ENCODE assay signal across 13 mouse cellular contexts in the genomic region with DNA sequence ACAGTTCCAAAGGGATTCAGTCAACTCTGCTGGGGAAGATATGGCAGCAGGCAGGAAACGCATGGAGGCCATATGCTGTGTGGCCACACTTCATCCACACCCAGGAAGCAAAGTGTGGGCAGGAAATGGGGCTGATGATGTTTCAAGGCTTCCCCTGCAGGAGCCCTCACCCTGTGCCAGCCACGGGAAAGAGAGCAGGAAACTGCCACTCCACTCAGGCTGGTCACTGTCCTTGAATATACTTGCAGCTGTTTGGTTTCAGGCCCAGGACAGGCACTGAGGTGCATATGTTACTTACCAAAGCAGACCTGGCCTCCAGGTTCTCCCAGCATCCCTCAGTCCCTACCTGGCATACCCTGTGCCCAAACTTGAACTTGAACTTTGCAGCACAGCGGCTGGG. TPM values are rescaled to one million over a fixed set of nuclear protein-coding genes. Genes with fewer than 3 reads are reported as not detected.
DNase-seq lines count a peak whose midpoint lies in the region; ATAC-seq lines count a peak whose summit lies in the region.
"Had no signal": no experiment of that assay in that cellular context is flagged by ENCODE, and none has a peak within 500 bp of the region (broad histone marks: within the 10 kb centered on the region; RNA-seq: fewer than 3 reads in every experiment).

No protein-coding gene starts in this region.

- 0 out of 2 replicates have a peak overlapping the region, but pooled peaks have one; percentile 10 for H3K4me2 ChIP-seq in forebrain, embryonic 13.5 days
- no peak overlapping the region for H3K4me2 ChIP-seq in forebrain, embryonic 16.5 days (ENCODE audit: low read length)
- no peak overlapping the region for H3K4me2 ChIP-seq in neural tube, embryonic 11.5 days (ENCODE audit: low read depth)
- H3K4me2 ChIP-seq in midbrain, embryonic 16.5 days (ENCODE audit: low read length): no peak overlapping the region

- peaks cover 18% of the 10 kb centered on the region for H3K27me3 ChIP-seq in forebrain, embryonic 13.5 days
- peaks cover 15% of the 10 kb centered on the region for H3K27me3 ChIP-seq in forebrain, embryonic 16.5 days (replicated peaks; ENCODE audit: control insufficient read depth, insufficient read depth, low read length)
- no peaks in the 10 kb centered on the region for H3K27me3 ChIP-seq in neural tube, embryonic 11.5 days (ENCODE audit: control insufficient read depth, insufficient read depth, low read length)
- peaks cover 3% of the 10 kb centered on the region for H3K27me3 ChIP-seq in midbrain, embryonic 16.5 days (ENCODE audit: control insufficient read depth, insufficient read depth, low read depth, low read length)

- ATAC-seq in forebrain, embryonic 13.5 days: no peak
- no peak for ATAC-seq in forebrain, embryonic 16.5 days
- 0 out of 2 replicates have a peak, but pooled peaks have one; percentile 13 for ATAC-seq in neural tube, embryonic 11.5 days (ENCODE audit: insufficient read depth, low FRiP score, low TSS enrichment)
- no peak for ATAC-seq in midbrain, embryonic 16.5 days
- ATAC-seq: CD4-positive, CD25-positive, alpha-beta regulatory T cell, adult 4 months had no signal

- H3K9me3 ChIP-seq in forebrain, embryonic 13.5 days (replicated peaks): no peaks in the 10 kb centered on the region
- H3K9me3 ChIP-seq in forebrain, embryonic 16.5 days (ENCODE audit: control insufficient read depth, low read length): no peaks in the 10 kb centered on the region
- H3K9me3 ChIP-seq in neural tube, embryonic 11.5 days (ENCODE audit: control insufficient read depth, low read length): no peaks in the 10 kb centered on the region
- H3K9me3 ChIP-seq in midbrain, embryonic 16.5 days (replicated peaks; ENCODE audit: control insufficient read depth, low read length, poor library complexity, severe bottlenecking): no peaks in the 10 kb centered on the region

- H3K9ac ChIP-seq in forebrain, embryonic 13.5 days: no peak overlapping the region; the same call in 1 of the 2 replicates
- no peak overlapping the region for H3K9ac ChIP-seq in forebrain, embryonic 16.5 days (replicated peaks; ENCODE audit: low read depth, low read length)
- no peak overlapping the region; the same call in 1 of the 2 replicates for H3K9ac ChIP-seq in neural tube, embryonic 11.5 days (ENCODE audit: low read length)
- H3K9ac ChIP-seq in midbrain, embryonic 16.5 days (ENCODE audit: low read depth, low read length): 0 out of 2 replicates have a peak overlapping the region, but pooled peaks have one; percentile 20

- H3K36me3 ChIP-seq in forebrain, embryonic 13.5 days (ENCODE audit: poor library complexity, severe bottlenecking): no peaks in the 10 kb centered on the region
- no peaks in the 10 kb centered on the region for H3K36me3 ChIP-seq in forebrain, embryonic 16.5 days (ENCODE audit: control insufficient read depth, insufficient read depth)
- H3K36me3 ChIP-seq in neural tube, embryonic 11.5 days (ENCODE audit: control insufficient read depth, insufficient read depth, low read length): no peaks in the 10 kb centered on the region
- no peaks in the 10 kb centered on the region for H3K36me3 ChIP-seq in midbrain, embryonic 16.5 days (ENCODE audit: control insufficient read depth, insufficient read depth, low read length)

- no peak for DNase-seq in neural tube, embryonic 11.5 days (ENCODE audit: low spot score)
- no peak for DNase-seq in neural tube, embryonic 10.5 days (ENCODE audit: extremely low spot score, low spot score)
- peak; percentile 21 for DNase-seq in induced T-regulatory cell, adult 2 months (ENCODE audit: low read depth)
- DNase-seq in kidney, postnatal 36 days: no peak
- no peak for DNase-seq in kidney, adult 9 months
- DNase-seq: cerebellum, postnatal 14 days had no signal

- H3K27ac ChIP-seq in forebrain, embryonic 13.5 days: no peak overlapping the region
- no peak overlapping the region for H3K27ac ChIP-seq in forebrain, embryonic 16.5 days (ENCODE audit: low read length)
- no peak overlapping the region for H3K27ac ChIP-seq in neural tube, embryonic 11.5 days (ENCODE audit: low read depth, low read length)
- no peak overlapping the region for H3K27ac ChIP-seq in midbrain, embryonic 16.5 days (ENCODE audit: low read length)

- WGBS in forebrain, embryonic 13.5 days: 54% methylated on average over 3 of the region's 3 CpGs
- 35% methylated on average over 3 of the region's 3 CpGs for WGBS in forebrain, embryonic 16.5 days
- WGBS in neural tube, embryonic 11.5 days: 58% methylated on average over 3 of the region's 3 CpGs
- 61% methylated on average over 3 of the region's 3 CpGs for WGBS in midbrain, embryonic 16.5 days

- H3K4me1 ChIP-seq in forebrain, embryonic 13.5 days: 0 out of 2 replicates have a peak, but pooled peaks cover 5% of the 10 kb centered on the region
- no peaks in the 10 kb centered on the region for H3K4me1 ChIP-seq in forebrain, embryonic 16.5 days (replicated peaks; ENCODE audit: control insufficient read depth, insufficient read depth, low read length)
- no peaks in the 10 kb centered on the region; the same call in 1 of the 2 replicates for H3K4me1 ChIP-seq in neural tube, embryonic 11.5 days (ENCODE audit: control insufficient read depth, insufficient read depth, low read length)
- H3K4me1 ChIP-seq in midbrain, embryonic 16.5 days (ENCODE audit: control insufficient read depth, insufficient read depth, low read length): no peaks in the 10 kb centered on the region

- no peak overlapping the region for H3K4me3 ChIP-seq in forebrain, embryonic 13.5 days
- H3K4me3 ChIP-seq in forebrain, embryonic 16.5 days (replicated peaks; ENCODE audit: low read length): no peak overlapping the region
- no peak overlapping the region for H3K4me3 ChIP-seq in neural tube, embryonic 11.5 days (ENCODE audit: low read depth, low read length)
- no peak overlapping the region for H3K4me3 ChIP-seq in midbrain, embryonic 16.5 days (ENCODE audit: low read depth, low read length)

RNA-seq across cellular contexts. Expression of a gene that starts 2.7 kb away (rescaled TPM):
- 9.5 and 10.8 TPM in 2 replicates for polyA plus RNA-seq in forebrain, embryonic 13.5 days (2015; fragmentation: Nextera tagmentation; extraction: Ambion mirVana)
- 18.3 and 20.9 TPM in 2 replicates for polyA plus RNA-seq in forebrain, embryonic 16.5 days (2015; fragmentation: Nextera tagmentation; extraction: Ambion mirVana)
- polyA plus RNA-seq in neural tube, embryonic 11.5 days (2014; fragmentation: Nextera tagmentation; extraction: Ambion mirVana): 14.2 and 15.2 TPM in 2 replicates
- 36.6 and 38.2 TPM in 2 replicates for polyA plus RNA-seq in midbrain, embryonic 16.5 days (2015; fragmentation: Nextera tagmentation; extraction: Ambion mirVana)

RNA-seq across cellular contexts. Expression of a gene that starts 30.3 kb away (rescaled TPM):
- not detected in 2 replicates for polyA plus RNA-seq in forebrain, embryonic 13.5 days (2015; fragmentation: Nextera tagmentation; extraction: Ambion mirVana)
- polyA plus RNA-seq in forebrain, embryonic 16.5 days (2015; fragmentation: Nextera tagmentation; extraction: Ambion mirVana): not detected in 2 replicates
- polyA plus RNA-seq in neural tube, embryonic 11.5 days (2014; fragmentation: Nextera tagmentation; extraction: Ambion mirVana): not detected in 2 replicates
- not detected in 2 replicates for polyA plus RNA-seq in midbrain, embryonic 16.5 days (2015; fragmentation: Nextera tagmentation; extraction: Ambion mirVana)
- polyA plus RNA-seq: CD4-positive, CD25-positive, alpha-beta regulatory T cell, adult 4 months; frontal cortex, adult 2 months; kidney, embryonic 16.5 days had no signal

RNA-seq across cellular contexts. Expression of a gene that starts 34.6 kb away (rescaled TPM):
- polyA plus RNA-seq in forebrain, embryonic 13.5 days (2015; fragmentation: Nextera tagmentation; extraction: Ambion mirVana): 0.94 and 2.3 TPM in 2 replicates
- polyA plus RNA-seq in forebrain, embryonic 16.5 days (2015; fragmentation: Nextera tagmentation; extraction: Ambion mirVana): 0.73 and 1.1 TPM in 2 replicates
- 0.24 and 0.45 TPM in 2 replicates for polyA plus RNA-seq in neural tube, embryonic 11.5 days (2014; fragmentation: Nextera tagmentation; extraction: Ambion mirVana)
- 0.61 and 0.67 TPM in 2 replicates for polyA plus RNA-seq in midbrain, embryonic 16.5 days (2015; fragmentation: Nextera tagmentation; extraction: Ambion mirVana)
- polyA plus RNA-seq: testis, adult 2 months had no signal
